ENCODE assay signal across 21 mouse cellular contexts in genomic region chr2:168074457-168074856, GRCm38 (mm10). TPM values are rescaled to one million over a fixed set of nuclear protein-coding genes. Genes with fewer than 3 reads are reported as not detected.
A peak's percentile ranks its signal among the peaks of the same experiment; 100 is the strongest.
DNase-seq lines count a peak whose midpoint lies in the region; ATAC-seq lines count a peak whose summit lies in the region.
"Had no signal": no experiment of that assay in that cellular context is flagged by ENCODE, and none has a peak within 500 bp of the region (broad histone marks: within the 10 kb centered on the region; RNA-seq: fewer than 3 reads in every experiment).

No protein-coding gene starts in this region.

- peak overlapping the region; percentile 95 for H3K27ac ChIP-seq in kidney, embryonic 16.5 days (ENCODE audit: low read length)
- H3K27ac ChIP-seq in embryonic facial prominence, embryonic 10.5 days (replicated peaks) = no peak overlapping the region
- H3K27ac ChIP-seq: embryonic facial prominence, embryonic 15.5 days; forebrain, embryonic 10.5 days; hindbrain, embryonic 12.5 days had no signal

- peak; percentile 59 for DNase-seq in kidney, adult 18-20 months
- peak; percentile 80 to 82 for DNase-seq in kidney, adult 8-10 months
- peak; percentile 64 to 74 for DNase-seq in kidney, postnatal 36 days
- DNase-seq in lung, postnatal 4 days = no peak
- DNase-seq in embryonic facial prominence, embryonic 10.5 days (ENCODE audit: low spot score) = no peak
- DNase-seq: adrenal gland, postnatal 14 days; cerebellum, adult 11-12 months; cerebellum, adult 9-10 months; cerebellum, postnatal 25 days; gastrocnemius, postnatal 36 days; heart, adult 11 months; heart, postnatal 36 days had no signal

- no peak overlapping the region for H3K9ac ChIP-seq in kidney, embryonic 16.5 days (replicated peaks; ENCODE audit: low read length)
- H3K9ac ChIP-seq: embryonic facial prominence, embryonic 15.5 days; hindbrain, embryonic 12.5 days had no signal

- no peaks in the 10 kb centered on the region for H3K9me3 ChIP-seq in kidney, embryonic 16.5 days (ENCODE audit: low read length)
- H3K9me3 ChIP-seq in embryonic facial prominence, embryonic 10.5 days = no peaks in the 10 kb centered on the region
- H3K9me3 ChIP-seq: embryonic facial prominence, embryonic 15.5 days; forebrain, embryonic 10.5 days; heart, embryonic 13.5 days; hindbrain, embryonic 12.5 days had no signal

- no peaks in the 10 kb centered on the region for H3K36me3 ChIP-seq in kidney, embryonic 16.5 days (ENCODE audit: insufficient read depth, low read length)
- no peaks in the 10 kb centered on the region for H3K36me3 ChIP-seq in embryonic facial prominence, embryonic 10.5 days (replicated peaks)
- H3K36me3 ChIP-seq: embryonic facial prominence, embryonic 15.5 days; forebrain, embryonic 10.5 days; heart, embryonic 13.5 days; hindbrain, embryonic 12.5 days had no signal

- H3K4me2 ChIP-seq in kidney, embryonic 16.5 days (replicated peaks; ENCODE audit: low read depth, low read length) = no peak overlapping the region
- H3K4me2 ChIP-seq: embryonic facial prominence, embryonic 15.5 days; heart, embryonic 13.5 days; hindbrain, embryonic 12.5 days had no signal

- WGBS in kidney, embryonic 16.5 days = 23% methylated on average over 3 of the region's 3 CpGs
- WGBS in embryonic facial prominence, embryonic 10.5 days = 70% methylated on average over 3 of the region's 3 CpGs

- H3K4me3 ChIP-seq in kidney, embryonic 16.5 days (ENCODE audit: low read length) = no peak overlapping the region
- no peak overlapping the region for H3K4me3 ChIP-seq in embryonic facial prominence, embryonic 10.5 days
- H3K4me3 ChIP-seq: embryonic facial prominence, embryonic 15.5 days; erythroblast, embryonic 14.5 days; forebrain, embryonic 10.5 days; heart, embryonic 13.5 days; hindbrain, embryonic 12.5 days had no signal

- peaks cover 71% of the 10 kb centered on the region for H3K4me1 ChIP-seq in kidney, embryonic 16.5 days (ENCODE audit: insufficient read depth, low read length)
- H3K4me1 ChIP-seq in embryonic facial prominence, embryonic 10.5 days = peaks cover 39% of the 10 kb centered on the region

- H3K27me3 ChIP-seq in kidney, embryonic 16.5 days (ENCODE audit: insufficient read depth, low read length) = no peaks in the 10 kb centered on the region
- peaks cover 15% of the 10 kb centered on the region for H3K27me3 ChIP-seq in embryonic facial prominence, embryonic 10.5 days (replicated peaks; ENCODE audit: low read depth, poor library complexity, severe bottlenecking)
- H3K27me3 ChIP-seq: embryonic facial prominence, embryonic 15.5 days; Patski had no signal

- ATAC-seq in kidney, embryonic 16.5 days (ENCODE audit: low FRiP score, low TSS enrichment) = peak; percentile 28; the same call in 1 of the 2 replicates
- ATAC-seq: activated CD4-positive, CD25-positive, alpha-beta regulatory T cell, adult 4 months; forebrain, embryonic 14.5 days; Patski had no signal

RNA-seq across cellular contexts. Expression of gene Pard6b, which starts 6.3 kb away (rescaled TPM):
- polyA plus RNA-seq in kidney, embryonic 16.5 days (2015; fragmentation: Nextera tagmentation; extraction: Ambion mirVana) = 20.0 and 23.9 TPM in 2 replicates
- polyA plus RNA-seq in embryonic facial prominence, embryonic 10.5 days (2016; fragmentation: Nextera tagmentation; extraction: Ambion mirVana) = 7.3 and 7.4 TPM in 2 replicates

Comparison
In these comparisons a context has a peak if more than half of its experiments do, and no peak if none do; other contexts are left out.
1. DNase-seq: peak in kidney, adult 18-20 months (single experiment), kidney, adult 8-10 months (2 of 2) and kidney, postnatal 36 days (2 of 2); none in lung, postnatal 4 days (0 of 2) and embryonic facial prominence, embryonic 10.5 days (single experiment).